Comparison of ENCODE assay signal across 8 mouse cellular contexts in genomic region chr16:93603439-93604212, GRCm38 (mm10). TPM values are rescaled to one million over a fixed set of nuclear protein-coding genes. Genes with fewer than 3 reads are reported as not detected.
DNase-seq lines count a peak whose midpoint lies in the region; ATAC-seq and TF ChIP-seq lines count a peak whose summit lies in the region.

Gene Setd4, minus strand, starts transcription at chr16:93604063.

- H3K27ac ChIP-seq in MEL (ENCODE audit: control insufficient read depth, low read depth, low read length), result peak within 1 kb of the TSS; percentile 70
- H3K27ac ChIP-seq in forebrain, embryonic 16.5 days (ENCODE audit: low read length), result peak within 1 kb of the TSS; percentile 92
- peak within 1 kb of the TSS; percentile 93 for H3K27ac ChIP-seq in layer of hippocampus, adult 2 months
- H3K27ac ChIP-seq in neural tube, embryonic 15.5 days (replicated peaks), result peak within 1 kb of the TSS; percentile 95

- peaks cover 2 to 12% of the 10 kb centered on the region in 2 experiments; a peak in 3 of 4 replicates for H3K36me3 ChIP-seq in MEL (ENCODE audit: control insufficient read depth in 1 of 2, insufficient read depth in 2 of 2, low read length in 2 of 2)
- no peaks in the 10 kb centered on the region for H3K36me3 ChIP-seq in forebrain, embryonic 16.5 days (ENCODE audit: control insufficient read depth, insufficient read depth)
- H3K36me3 ChIP-seq in neural tube, embryonic 15.5 days, result peaks cover 3% of the 10 kb centered on the region; the same call in 1 of the 2 replicates

- no peak for TF ChIP-seq EP300 in MEL (IDR thresholded peaks at IDR 0.05; ENCODE audit: low read depth in 1 of 2, low read length in 2 of 2)

- H3K79me2 ChIP-seq in MEL (ENCODE audit: control insufficient read depth, insufficient read depth, low read length, poor library complexity), result peaks cover 12% of the 10 kb centered on the region

- TF ChIP-seq CTCF in MEL (IDR thresholded peaks at IDR 0.05 in 2 of 3, conservative IDR thresholded peaks at IDR 0.05 in 1 of 3; ENCODE audit: control insufficient read depth in 1 of 3, insufficient read depth in 1 of 3, low read depth in 2 of 3, low read length in 3 of 3, poor library complexity in 1 of 3, severe bottlenecking in 1 of 3), result no peak
- TF ChIP-seq CTCF in layer of hippocampus, adult 2 months (conservative IDR thresholded peaks at IDR 0.05), result peak; percentile 19
- no peak for TF ChIP-seq CTCF in lung, adult 2 months (IDR thresholded peaks at IDR 0.05; ENCODE audit: insufficient read depth, low read length)

- H3K9ac ChIP-seq in MEL (ENCODE audit: control insufficient read depth, low read depth, low read length, poor library complexity, severe bottlenecking), result peak within 1 kb of the TSS; percentile 80
- H3K9ac ChIP-seq in forebrain, embryonic 16.5 days (replicated peaks; ENCODE audit: low read depth, low read length), result peak within 1 kb of the TSS; percentile 71
- H3K9ac ChIP-seq in neural tube, embryonic 15.5 days (replicated peaks), result peak within 1 kb of the TSS; percentile 75

- peak within 1 kb of the TSS; percentile 99 for H3K4me2 ChIP-seq in forebrain, embryonic 16.5 days (ENCODE audit: low read length)
- peak within 1 kb of the TSS; percentile 94 for H3K4me2 ChIP-seq in neural tube, embryonic 15.5 days

- no peak for TF ChIP-seq RAD21 in MEL (IDR thresholded peaks at IDR 0.05; ENCODE audit: low read depth, low read length)

- H3K4me3 ChIP-seq in MEL (ENCODE audit: control insufficient read depth in 1 of 2, insufficient read depth in 1 of 2, low read depth in 2 of 2, low read length in 2 of 2), result peak within 1 kb of the TSS; percentile 59 to 72
- H3K4me3 ChIP-seq in forebrain, embryonic 16.5 days (replicated peaks; ENCODE audit: low read length), result peak within 1 kb of the TSS; percentile 56
- H3K4me3 ChIP-seq in layer of hippocampus, adult 2 months, result peak within 1 kb of the TSS; percentile 62
- peak within 1 kb of the TSS; percentile 84 for H3K4me3 ChIP-seq in lung, adult 2 months (replicated peaks; ENCODE audit: extremely low read depth, low read depth, low read length)
- H3K4me3 ChIP-seq in neural tube, embryonic 15.5 days (replicated peaks), result peak within 1 kb of the TSS; percentile 73

- H3K4me1 ChIP-seq in MEL (ENCODE audit: control insufficient read depth in 1 of 2, insufficient read depth in 2 of 2, low read length in 2 of 2), result peaks cover 0 to 7% of the 10 kb centered on the region in 2 experiments; a peak in 2 of 4 replicates
- peaks cover 14% of the 10 kb centered on the region for H3K4me1 ChIP-seq in forebrain, embryonic 16.5 days (replicated peaks; ENCODE audit: control insufficient read depth, insufficient read depth, low read length)
- peaks cover 6% of the 10 kb centered on the region for H3K4me1 ChIP-seq in lung, adult 2 months (ENCODE audit: control insufficient read depth, insufficient read depth, low read length)
- peaks cover 23% of the 10 kb centered on the region for H3K4me1 ChIP-seq in neural tube, embryonic 15.5 days

- peak; percentile 95 to 99 for TF ChIP-seq POLR2A in MEL (IDR thresholded peaks at IDR 0.05; ENCODE audit: control insufficient read depth in 1 of 2, insufficient read depth in 1 of 2, low read depth in 1 of 2, low read length in 2 of 2, poor library complexity in 1 of 2)
- peak; percentile 65 for TF ChIP-seq POLR2A in lung, adult 2 months (IDR thresholded peaks at IDR 0.05; ENCODE audit: borderline replicate concordance, extremely low read depth, low read depth, low read length)

- WGBS in forebrain, embryonic 16.5 days, result under 1% methylated on average over 55 of the region's 55 CpGs
- WGBS in lung, adult 2 months, result 1% methylated on average over 55 of the region's 55 CpGs
- WGBS in neural tube, embryonic 15.5 days, result 1% methylated on average over 55 of the region's 55 CpGs

- intact Hi-C loops in heart, postnatal 36 days (cut with DNase I), result no loop called here

- DNase-seq in MEL (ENCODE audit: low read depth, low spot score), result peak; percentile 95
- DNase-seq in cerebellum, adult 18-20 months, result peak; percentile 93 to 97
- DNase-seq in heart, postnatal 36 days, result peak; percentile 92 to 97
- DNase-seq in layer of hippocampus, adult 2 months (ENCODE audit: low spot score in 2 of 2), result peak; percentile 93 to 95
- DNase-seq in lung, adult 2 months, result peak; percentile 92
- DNase-seq in testis, postnatal 10 days (ENCODE audit: low spot score), result peak; percentile 92

- H3K9me3 ChIP-seq in MEL (replicated peaks; ENCODE audit: insufficient read depth, low read length), result no peaks in the 10 kb centered on the region
- no peaks in the 10 kb centered on the region for H3K9me3 ChIP-seq in forebrain, embryonic 16.5 days (ENCODE audit: control insufficient read depth, low read length)
- no peaks in the 10 kb centered on the region for H3K9me3 ChIP-seq in neural tube, embryonic 15.5 days (replicated peaks)

- H3K27me3 ChIP-seq in MEL (ENCODE audit: control insufficient read depth in 1 of 2, insufficient read depth in 2 of 2, low read length in 2 of 2), result no peaks in the 10 kb centered on the region
- H3K27me3 ChIP-seq in forebrain, embryonic 16.5 days (replicated peaks; ENCODE audit: control insufficient read depth, insufficient read depth, low read length), result no peaks in the 10 kb centered on the region
- no peaks in the 10 kb centered on the region for H3K27me3 ChIP-seq in neural tube, embryonic 15.5 days (replicated peaks)

- ATAC-seq in forebrain, embryonic 16.5 days, result peak; percentile 89
- peak; percentile 90 for ATAC-seq in neural tube, embryonic 15.5 days (ENCODE audit: low FRiP score)

TF ChIP-seq in MEL, 35 proteins besides CTCF, POLR2A, EP300 and RAD21:
- TF ChIP-seq ZMIZ1 (IDR thresholded peaks at IDR 0.05; ENCODE audit: low read depth, low read length) (peak; percentile 90), NRF1 (IDR thresholded peaks at IDR 0.05; ENCODE audit: insufficient read depth, low read depth, low read length, poor library complexity, severe bottlenecking) (peak; percentile 87), MYC (IDR thresholded peaks at IDR 0.05; ENCODE audit: low read depth, low read length) (peak; percentile 58; the same call in 1 of the 2 replicates), SIN3A (IDR thresholded peaks at IDR 0.05; ENCODE audit: low read length) (peak; percentile 67), MAX (IDR thresholded peaks at IDR 0.05; ENCODE audit: low read length) (peak; percentile 63), CHD1 (IDR thresholded peaks at IDR 0.05; ENCODE audit: low read depth, low read length) (no peak), POLR2AphosphoS5 (IDR thresholded peaks at IDR 0.05; ENCODE audit: borderline replicate concordance, low read depth, low read length) (peak; percentile 47), TCF12 (IDR thresholded peaks at IDR 0.05; ENCODE audit: low read depth, low read length) (peak; percentile 64), MXI1 (IDR thresholded peaks at IDR 0.05; ENCODE audit: low read depth, low read length) (peak; percentile 86), NELFE (IDR thresholded peaks at IDR 0.05; ENCODE audit: low read depth, low read length) (peak; percentile 95), BHLHE40 (IDR thresholded peaks at IDR 0.05; ENCODE audit: borderline replicate concordance, low read depth, low read length) (no peak), ELF1 (IDR thresholded peaks at IDR 0.05; ENCODE audit: low read depth, low read length) (peak; percentile 67), ZNF384 (IDR thresholded peaks at IDR 0.05; ENCODE audit: low read depth, low read length) (peak; percentile 43; the same call in 1 of the 2 replicates), MAZ (IDR thresholded peaks at IDR 0.05; ENCODE audit: low read depth, low read length) (no peak), HCFC1 (IDR thresholded peaks at IDR 0.05; ENCODE audit: low read depth, low read length) (peak; percentile 74), ZC3H11A (IDR thresholded peaks at IDR 0.05; ENCODE audit: low read depth, low read length) (no peak), JUND (IDR thresholded peaks at IDR 0.05; ENCODE audit: low read depth, low read length) (no peak), TAL1 (IDR thresholded peaks at IDR 0.05; ENCODE audit: low read length) (no peak), POLR2AphosphoS2 (IDR thresholded peaks at IDR 0.05; ENCODE audit: low read length) (peak; percentile 89), MAFK (IDR thresholded peaks at IDR 0.05; ENCODE audit: borderline replicate concordance, low read depth, low read length) (no peak), USF2 (IDR thresholded peaks at IDR 0.05; ENCODE audit: borderline replicate concordance in 1 of 2, insufficient read depth in 1 of 2, low read depth in 1 of 2, low read length in 2 of 2) (no peak), TBP (IDR thresholded peaks at IDR 0.05; ENCODE audit: low read depth, low read length) (peak; percentile 65; the same call in 1 of the 2 replicates), ZKSCAN1 (IDR thresholded peaks at IDR 0.05; ENCODE audit: low read depth, low read length) (no peak)

RNA-seq across cellular contexts. Expression of gene Setd4, which starts in this region (rescaled TPM):
- total RNA-seq in MEL (2012; rRNA removed), result 17.7 and 19.1 TPM in 2 replicates
- polyA plus RNA-seq in MEL (2012; ENCODE audit: insufficient read depth in 1 of 2, insufficient read length in 2 of 2, low read depth in 1 of 2, low replicate concordance in 2 of 2, missing spikeins in 1 of 2), result 10 to 100 TPM in 1 of 2 experiments, not detected in 1; 14.1 TPM
- polyA plus RNA-seq in forebrain, embryonic 16.5 days (2015; fragmentation: Nextera tagmentation; extraction: Ambion mirVana), result 14.5 and 22.5 TPM in 2 replicates
- 1 to 10 TPM; 1.3 to 3.0 TPM for total RNA-seq in heart, postnatal 36 days (2021)
- total RNA-seq in layer of hippocampus, adult 2 months (2021), result 10 to 100 TPM in 1 of 2 experiments, 1 to 10 TPM in 1; 9.6 to 12.9 TPM
- 6.2 and 6.7 TPM in 2 replicates for polyA plus RNA-seq in lung, adult 2 months (2012; rRNA removed)
- 18.0 and 18.9 TPM in 2 replicates for polyA plus RNA-seq in neural tube, embryonic 15.5 days (2015; fragmentation: Nextera tagmentation; extraction: Ambion mirVana)

Comparison
In these comparisons a context has a peak if more than half of its experiments do, and no peak if none do; other contexts are left out.
1. Peak in every context shown above with its lines: DNase-seq, ATAC-seq, H3K4me3 ChIP-seq and H3K27ac ChIP-seq.